Comparison of ENCODE assay signal across 25 mouse cellular contexts in genomic region chr15:99699715-99700114, GRCm38 (mm10). TPM values are rescaled to one million over a fixed set of nuclear protein-coding genes. Genes with fewer than 3 reads are reported as not detected.
A peak's percentile ranks its signal among the peaks of the same experiment; 100 is the strongest.
DNase-seq lines count a peak whose midpoint lies in the region; ATAC-seq lines count a peak whose summit lies in the region.
"Had no signal": no experiment of that assay in that cellular context is flagged by ENCODE, and none has a peak within 500 bp of the region (broad histone marks: within the 10 kb centered on the region; RNA-seq: fewer than 3 reads in every experiment).

No protein-coding gene starts in this region.

- H3K4me3 ChIP-seq in forebrain, embryonic 12.5 days (replicated peaks), result no peak overlapping the region
- no peak overlapping the region for H3K4me3 ChIP-seq in forebrain, embryonic 14.5 days (ENCODE audit: low read depth, low read length)
- H3K4me3 ChIP-seq in neural tube, embryonic 15.5 days (replicated peaks), result no peak overlapping the region
- H3K4me3 ChIP-seq: embryonic facial prominence, embryonic 13.5 days; forebrain, embryonic 15.5 days; heart, embryonic 13.5 days; hindbrain, embryonic 13.5 days had no signal

- 0 out of 2 replicates have a peak overlapping the region, but pooled peaks have one; percentile 12 for H3K9ac ChIP-seq in forebrain, embryonic 12.5 days
- no peak overlapping the region for H3K9ac ChIP-seq in forebrain, embryonic 14.5 days (ENCODE audit: low read length)
- H3K9ac ChIP-seq in neural tube, embryonic 15.5 days (replicated peaks), result no peak overlapping the region; the same call in 1 of the 2 replicates
- H3K9ac ChIP-seq: embryonic facial prominence, embryonic 13.5 days; forebrain, embryonic 15.5 days had no signal

- H3K9me3 ChIP-seq in forebrain, embryonic 12.5 days, result no peaks in the 10 kb centered on the region
- H3K9me3 ChIP-seq in forebrain, embryonic 14.5 days (replicated peaks; ENCODE audit: control insufficient read depth, low read length), result no peaks in the 10 kb centered on the region
- no peaks in the 10 kb centered on the region for H3K9me3 ChIP-seq in neural tube, embryonic 15.5 days (replicated peaks)
- H3K9me3 ChIP-seq: embryonic facial prominence, embryonic 13.5 days; forebrain, embryonic 15.5 days; heart, embryonic 13.5 days; hindbrain, embryonic 13.5 days had no signal

- peak; percentile 50 for DNase-seq in adrenal gland, postnatal 10 days
- DNase-seq in adrenal gland, postnatal 4 days (ENCODE audit: low spot score in 2 of 2), result no peak
- DNase-seq in forebrain, embryonic 14.5 days (ENCODE audit: low spot score), result no peak
- peak; percentile 67 to 69 for DNase-seq in adrenal gland, postnatal 36 days
- no peak for DNase-seq in thymus, postnatal 10 days (ENCODE audit: low spot score in 2 of 2)
- no peak for DNase-seq in layer of hippocampus, adult 11-12 months (ENCODE audit: low spot score)
- DNase-seq: cerebellum, adult 11 months; cerebellum, adult 9-10 months; cerebellum, postnatal 36 days; gastrocnemius, postnatal 36 days; heart, postnatal 36 days had no signal

- H3K4me2 ChIP-seq in forebrain, embryonic 12.5 days, result no peak overlapping the region
- no peak overlapping the region for H3K4me2 ChIP-seq in forebrain, embryonic 14.5 days (ENCODE audit: low read length)
- H3K4me2 ChIP-seq in neural tube, embryonic 15.5 days, result no peak overlapping the region
- H3K4me2 ChIP-seq: forebrain, embryonic 15.5 days; heart, embryonic 13.5 days; hindbrain, embryonic 13.5 days had no signal

- H3K36me3 ChIP-seq in forebrain, embryonic 12.5 days (replicated peaks), result peaks cover 13% of the 10 kb centered on the region
- H3K36me3 ChIP-seq in forebrain, embryonic 14.5 days (ENCODE audit: control insufficient read depth, insufficient read depth, low read length), result peaks cover 39% of the 10 kb centered on the region
- peaks cover 44% of the 10 kb centered on the region for H3K36me3 ChIP-seq in neural tube, embryonic 15.5 days

- peaks cover 23% of the 10 kb centered on the region for H3K27me3 ChIP-seq in forebrain, embryonic 12.5 days
- no peaks in the 10 kb centered on the region for H3K27me3 ChIP-seq in forebrain, embryonic 14.5 days (replicated peaks; ENCODE audit: control insufficient read depth, insufficient read depth, low read length)
- no peaks in the 10 kb centered on the region for H3K27me3 ChIP-seq in neural tube, embryonic 15.5 days (replicated peaks)
- H3K27me3 ChIP-seq: forebrain, embryonic 15.5 days; hindbrain, embryonic 13.5 days; Patski had no signal

- peaks cover 26% of the 10 kb centered on the region for H3K4me1 ChIP-seq in forebrain, embryonic 12.5 days
- peaks cover 19% of the 10 kb centered on the region for H3K4me1 ChIP-seq in forebrain, embryonic 14.5 days (ENCODE audit: control insufficient read depth, insufficient read depth, low read length)
- H3K4me1 ChIP-seq in neural tube, embryonic 15.5 days, result peaks cover 28% of the 10 kb centered on the region

- H3K27ac ChIP-seq in forebrain, embryonic 12.5 days, result no peak overlapping the region
- H3K27ac ChIP-seq in forebrain, embryonic 14.5 days (ENCODE audit: low read depth, low read length), result no peak overlapping the region
- H3K27ac ChIP-seq in neural tube, embryonic 15.5 days (replicated peaks), result 0 out of 2 replicates have a peak overlapping the region, but pooled peaks have one; percentile 18
- H3K27ac ChIP-seq: embryonic facial prominence, embryonic 13.5 days; forebrain, embryonic 15.5 days; heart, embryonic 13.5 days; hindbrain, embryonic 13.5 days; hindbrain, postnatal 0 days had no signal

- 86% methylated on average over 10 of the region's 10 CpGs for WGBS in forebrain, embryonic 12.5 days
- 86% methylated on average over 10 of the region's 10 CpGs for WGBS in forebrain, embryonic 14.5 days
- 62% methylated on average over 10 of the region's 10 CpGs for WGBS in neural tube, embryonic 15.5 days

- ATAC-seq in forebrain, embryonic 12.5 days (ENCODE audit: low FRiP score), result no peak
- no peak for ATAC-seq in forebrain, embryonic 14.5 days
- no peak for ATAC-seq in neural tube, embryonic 15.5 days (ENCODE audit: low FRiP score)
- ATAC-seq: activated CD4-positive, CD25-positive, alpha-beta regulatory T cell, adult 4 months; forebrain, embryonic 15.5 days; hindbrain, postnatal 0 days; Patski had no signal

RNA-seq across cellular contexts. Expression of gene Smarcd1, which starts 2.2 kb away (rescaled TPM):
- 10 to 100 TPM; 47.1 to 49.6 TPM for total RNA-seq in adrenal gland, postnatal 10 days (2021)
- total RNA-seq in adrenal gland, postnatal 4 days (2021), result 100 to 1,000 TPM in 1 of 2 experiments, 10 to 100 TPM in 1; 94.9 to 103 TPM
- polyA plus RNA-seq in forebrain, embryonic 12.5 days (2016; fragmentation: Nextera tagmentation; extraction: Ambion mirVana), result 135 and 138 TPM in 2 replicates
- 90.7 and 98.1 TPM in 2 replicates for polyA plus RNA-seq in forebrain, embryonic 14.5 days (2014; fragmentation: Nextera tagmentation; extraction: Ambion mirVana)
- 10 to 100 TPM; 40.8 to 51.2 TPM for total RNA-seq in adrenal gland, postnatal 36 days (2021)
- 80.2 and 91.5 TPM in 2 replicates for polyA plus RNA-seq in neural tube, embryonic 15.5 days (2015; fragmentation: Nextera tagmentation; extraction: Ambion mirVana)

RNA-seq across cellular contexts. Expression of gene Gm17349, which starts 5.6 kb away (rescaled TPM):
- total RNA-seq in adrenal gland, postnatal 10 days (2021), result 10 to 100 TPM; 10.9 to 24.6 TPM
- 10 to 100 TPM; 34.8 to 45.6 TPM for total RNA-seq in adrenal gland, postnatal 4 days (2021)
- polyA plus RNA-seq in forebrain, embryonic 12.5 days (2016; fragmentation: Nextera tagmentation; extraction: Ambion mirVana), result not detected in 2 replicates
- polyA plus RNA-seq in forebrain, embryonic 14.5 days (2014; fragmentation: Nextera tagmentation; extraction: Ambion mirVana), result not detected in 2 replicates
- total RNA-seq in adrenal gland, postnatal 36 days (2021), result 10 to 100 TPM; 19.6 to 24.6 TPM
- not detected in 2 replicates for polyA plus RNA-seq in neural tube, embryonic 15.5 days (2015; fragmentation: Nextera tagmentation; extraction: Ambion mirVana)
- total RNA-seq: hindbrain, postnatal 0 days had no signal
- polyA plus RNA-seq: activated CD4-positive, CD25-positive, alpha-beta regulatory T cell, adult 4 months; brain, embryonic 14.5 days; C2C12; embryonic facial prominence, embryonic 13.5 days; forebrain, embryonic 15.5 days; heart, embryonic 13.5 days; heart, postnatal 0 days; hindbrain, embryonic 13.5 days; hindbrain, postnatal 0 days; intestine, embryonic 14.5 days; Patski had no signal

RNA-seq across cellular contexts. Expression of gene Gpd1, which starts 17.6 kb away (rescaled TPM):
- 1,000 to 10,000 TPM; 1,543 to 1,818 TPM for total RNA-seq in adrenal gland, postnatal 10 days (2021)
- 100 to 1,000 TPM; 259 to 304 TPM for total RNA-seq in adrenal gland, postnatal 4 days (2021)
- 0.57 and 0.72 TPM in 2 replicates for polyA plus RNA-seq in forebrain, embryonic 12.5 days (2016; fragmentation: Nextera tagmentation; extraction: Ambion mirVana)
- 0.77 and 1.2 TPM in 2 replicates for polyA plus RNA-seq in forebrain, embryonic 14.5 days (2014; fragmentation: Nextera tagmentation; extraction: Ambion mirVana)
- total RNA-seq in adrenal gland, postnatal 36 days (2021), result 1,000 to 10,000 TPM in 1 of 2 experiments, 100 to 1,000 TPM in 1; 945 to 1,041 TPM
- polyA plus RNA-seq in neural tube, embryonic 15.5 days (2015; fragmentation: Nextera tagmentation; extraction: Ambion mirVana), result 4.5 and 5.2 TPM in 2 replicates

RNA-seq across cellular contexts. Expression of gene Cox14, which starts 25.7 kb away (rescaled TPM):
- total RNA-seq in adrenal gland, postnatal 10 days (2021), result 100 to 1,000 TPM; 178 to 185 TPM
- 100 to 1,000 TPM; 171 to 192 TPM for total RNA-seq in adrenal gland, postnatal 4 days (2021)
- polyA plus RNA-seq in forebrain, embryonic 12.5 days (2016; fragmentation: Nextera tagmentation; extraction: Ambion mirVana), result 167 and 168 TPM in 2 replicates
- polyA plus RNA-seq in forebrain, embryonic 14.5 days (2014; fragmentation: Nextera tagmentation; extraction: Ambion mirVana), result 195 and 238 TPM in 2 replicates
- total RNA-seq in adrenal gland, postnatal 36 days (2021), result 100 to 1,000 TPM; 227 to 257 TPM
- polyA plus RNA-seq in neural tube, embryonic 15.5 days (2015; fragmentation: Nextera tagmentation; extraction: Ambion mirVana), result 178 and 182 TPM in 2 replicates

RNA-seq across cellular contexts. Expression of gene Asic1, which starts 29.5 kb away (rescaled TPM):
- total RNA-seq in adrenal gland, postnatal 10 days (2021), result 1 to 10 TPM in 1 of 2 experiments, under 1 TPM in 1; 0.75 to 1.5 TPM
- total RNA-seq in adrenal gland, postnatal 4 days (2021), result 1 to 10 TPM; 1.4 to 1.5 TPM
- 14.7 and 18.2 TPM in 2 replicates for polyA plus RNA-seq in forebrain, embryonic 12.5 days (2016; fragmentation: Nextera tagmentation; extraction: Ambion mirVana)
- polyA plus RNA-seq in forebrain, embryonic 14.5 days (2014; fragmentation: Nextera tagmentation; extraction: Ambion mirVana), result 15.6 and 18.9 TPM in 2 replicates
- under 1 TPM; 0.53 to 0.56 TPM for total RNA-seq in adrenal gland, postnatal 36 days (2021)
- 59.3 and 68.9 TPM in 2 replicates for polyA plus RNA-seq in neural tube, embryonic 15.5 days (2015; fragmentation: Nextera tagmentation; extraction: Ambion mirVana)
- total RNA-seq: gastrocnemius, adult 8-10 months had no signal

Comparison
In these comparisons a context has a peak if more than half of its experiments do, and no peak if none do; other contexts are left out.
1. DNase-seq: peak in adrenal gland, postnatal 10 days (single experiment) and adrenal gland, postnatal 36 days (2 of 2); none in adrenal gland, postnatal 4 days (0 of 2), forebrain, embryonic 14.5 days (single experiment), thymus, postnatal 10 days (0 of 2) and layer of hippocampus, adult 11-12 months (single experiment).